Mouse (Mus musculus) cerebellum, adult 11-12 months (tissue): Measurements from ENCODE around the gene Olfr1392.
"Not testable (repeated sequence)": the region's sequence is repeated elsewhere in the genome, so short reads cannot be mapped to it uniquely, and the experiment has no call there.

ENCODE experiments used
- DNase-seq: peaks from one replicate; pipeline ENCODE4 v3.0.0; 2022

Gene Olfr1392

DNA sequence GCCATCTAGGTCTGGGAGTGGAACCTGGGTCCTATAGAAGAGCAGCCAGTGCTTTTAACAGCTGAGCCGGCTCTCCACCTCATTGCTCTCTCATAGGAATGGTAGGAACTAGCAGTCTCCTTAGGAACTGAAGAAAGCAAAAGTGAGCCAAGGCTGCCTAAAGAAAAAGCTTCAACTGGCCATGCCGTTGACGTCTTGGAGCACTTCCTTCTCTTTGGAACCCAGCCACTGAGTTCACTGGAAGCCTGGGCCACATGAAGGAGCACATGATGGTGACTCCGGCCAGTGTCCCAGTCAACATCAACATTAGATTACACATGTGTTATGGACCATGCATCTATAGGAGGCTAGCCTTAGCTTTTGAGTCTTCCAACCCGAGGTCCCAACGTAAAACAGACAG, 32.0 kb upstream of the Olfr1392 start:
- no peak for DNase-seq

DNA sequence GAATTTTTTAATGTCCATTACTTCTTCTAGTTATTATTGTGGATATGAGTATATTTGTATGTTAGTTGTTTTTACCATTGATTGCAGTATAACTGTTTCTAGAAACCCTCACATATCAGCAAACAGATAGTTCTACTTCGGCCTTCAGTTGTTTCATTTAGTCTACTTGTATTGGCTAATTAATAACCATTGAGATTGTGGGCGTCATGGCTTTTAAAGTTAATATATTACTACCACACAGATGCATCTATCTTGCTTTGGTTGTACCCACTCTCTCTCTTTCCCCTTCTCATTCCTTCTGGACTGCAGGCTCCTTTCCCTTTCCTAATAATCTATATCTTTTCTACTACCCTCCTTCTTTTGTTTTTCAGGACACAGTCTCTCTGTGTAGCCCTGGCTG, 25.8 kb upstream of the Olfr1392 start:
- no peak for DNase-seq

DNA sequence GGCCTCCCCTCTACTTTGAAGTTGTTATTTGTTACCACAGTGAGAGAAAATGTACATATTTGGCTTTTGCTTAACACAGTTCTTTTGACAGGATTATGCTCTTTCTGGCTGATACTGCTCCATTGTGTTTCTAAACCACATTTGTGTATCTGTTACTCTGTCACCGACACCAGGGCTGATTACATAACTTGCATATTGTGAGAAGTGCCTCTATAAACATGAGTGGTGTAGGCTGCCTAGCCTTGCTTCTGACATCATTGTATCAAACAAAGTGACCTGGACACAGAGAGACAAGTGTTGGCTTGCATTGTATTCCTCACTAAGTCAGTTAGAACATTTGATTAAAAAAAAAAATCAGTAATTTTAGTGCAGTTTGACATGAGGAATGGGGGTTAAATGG, 25.3 kb upstream of the Olfr1392 start:
- DNase-seq = no peak

DNA sequence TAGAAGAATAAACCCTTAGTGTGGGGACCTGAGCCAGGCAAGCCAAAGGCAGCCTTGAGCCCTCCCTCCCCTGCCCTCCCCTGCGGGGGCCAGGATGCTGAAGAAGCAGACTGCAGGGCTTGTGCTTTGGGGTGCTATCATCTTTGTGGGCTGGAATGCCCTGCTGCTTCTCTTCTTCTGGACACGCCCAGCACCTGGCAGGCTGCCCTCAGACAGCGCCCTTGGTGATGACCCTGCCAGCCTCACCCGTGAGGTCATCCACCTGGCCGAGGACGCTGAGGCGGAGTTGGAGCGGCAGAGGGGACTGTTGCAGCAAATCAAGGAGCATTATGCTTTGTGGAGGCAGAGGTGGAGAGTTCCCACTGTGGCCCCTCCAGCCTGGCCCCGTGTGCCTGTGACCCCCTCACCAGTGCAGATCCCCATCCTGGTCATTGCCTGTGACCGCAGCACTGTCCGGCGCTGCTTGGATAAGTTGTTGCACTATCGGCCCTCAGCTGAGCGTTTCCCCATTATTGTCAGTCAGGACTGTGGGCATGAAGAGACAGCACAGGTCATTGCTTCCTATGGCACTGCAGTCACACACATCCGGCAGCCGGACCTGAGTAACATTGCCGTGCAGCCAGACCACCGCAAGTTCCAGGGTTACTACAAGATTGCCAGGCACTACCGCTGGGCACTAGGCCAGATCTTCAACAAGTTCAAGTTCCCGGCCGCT, 24.3 kb upstream of the Olfr1392 start:
- DNase-seq = no peak

DNA sequence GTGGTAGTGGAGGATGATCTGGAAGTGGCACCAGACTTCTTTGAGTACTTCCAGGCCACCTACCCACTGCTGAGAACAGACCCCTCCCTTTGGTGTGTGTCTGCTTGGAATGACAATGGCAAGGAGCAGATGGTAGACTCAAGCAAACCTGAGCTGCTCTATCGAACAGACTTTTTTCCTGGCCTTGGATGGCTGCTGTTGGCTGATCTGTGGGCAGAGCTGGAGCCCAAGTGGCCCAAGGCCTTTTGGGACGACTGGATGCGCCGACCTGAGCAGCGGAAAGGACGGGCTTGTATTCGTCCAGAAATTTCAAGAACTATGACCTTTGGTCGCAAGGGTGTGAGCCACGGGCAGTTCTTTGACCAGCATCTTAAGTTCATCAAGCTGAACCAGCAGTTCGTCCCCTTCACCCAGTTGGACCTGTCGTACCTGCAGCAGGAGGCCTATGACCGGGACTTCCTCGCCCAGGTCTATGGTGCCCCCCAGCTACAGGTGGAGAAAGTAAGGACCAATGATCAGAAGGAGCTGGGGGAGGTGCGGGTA, 23.7 kb upstream of the Olfr1392 start:
- no peak for DNase-seq

DNA sequence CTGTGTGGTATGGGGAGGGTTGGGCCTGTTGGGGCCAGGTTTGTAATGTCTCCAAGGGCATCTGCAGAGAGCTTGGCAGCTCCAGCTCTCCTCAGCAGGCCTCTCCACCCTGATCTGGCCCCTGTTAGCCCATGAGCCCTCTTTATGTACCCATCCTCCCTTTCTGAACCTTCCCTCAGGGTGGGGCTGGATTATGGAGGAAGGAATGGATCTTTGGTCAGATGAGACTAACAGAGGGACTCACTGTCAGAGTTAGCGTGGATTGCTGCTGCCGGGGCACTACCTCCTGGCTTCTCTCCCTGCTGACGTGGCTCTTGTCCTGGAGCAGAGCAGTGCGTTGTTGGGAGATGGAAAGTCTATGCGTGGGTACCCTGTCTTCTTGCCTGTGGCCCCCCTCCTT, 22.8 kb upstream of the Olfr1392 start:
- no peak for DNase-seq

DNA sequence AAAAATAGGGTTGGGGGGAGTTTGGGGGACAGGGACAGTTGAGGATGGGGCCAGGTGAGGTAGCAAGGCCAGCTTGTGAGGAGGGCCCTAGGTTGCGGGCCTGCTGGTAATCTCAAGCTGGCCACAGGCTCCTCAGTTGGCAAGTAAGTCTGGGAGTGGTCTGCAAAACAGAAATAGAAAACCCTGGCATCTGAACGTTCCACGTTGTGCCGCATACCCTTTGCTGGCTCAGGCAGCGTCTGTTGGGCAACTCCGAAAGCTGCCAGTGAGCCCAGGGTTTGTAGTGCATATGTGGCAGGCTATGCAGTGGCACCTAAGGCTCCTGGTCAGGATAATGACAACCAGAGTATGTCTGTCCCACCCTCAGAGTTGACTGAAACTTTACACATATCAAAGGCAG, 21.9 kb upstream of the Olfr1392 start:
- DNase-seq = no peak

DNA sequence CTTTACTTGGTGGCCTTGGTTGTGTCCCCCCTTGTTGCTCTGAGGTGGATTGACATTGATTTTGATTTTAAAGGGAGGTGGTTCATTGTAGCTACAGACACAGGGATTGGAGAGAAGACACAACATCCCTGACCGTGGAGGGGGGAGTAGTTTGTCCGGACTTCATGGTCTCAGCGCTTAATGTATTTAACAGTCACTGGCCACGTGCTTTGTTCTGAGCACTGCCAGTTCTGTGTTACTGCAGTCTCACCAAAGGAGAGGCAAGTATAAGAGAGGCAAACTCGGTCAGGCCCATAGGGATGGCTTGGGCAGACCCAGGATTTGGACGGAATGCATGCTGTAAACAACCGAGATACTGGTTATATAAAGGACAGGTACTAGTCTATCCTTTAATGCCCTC, 21.0 kb upstream of the Olfr1392 start:
- no peak for DNase-seq

DNA sequence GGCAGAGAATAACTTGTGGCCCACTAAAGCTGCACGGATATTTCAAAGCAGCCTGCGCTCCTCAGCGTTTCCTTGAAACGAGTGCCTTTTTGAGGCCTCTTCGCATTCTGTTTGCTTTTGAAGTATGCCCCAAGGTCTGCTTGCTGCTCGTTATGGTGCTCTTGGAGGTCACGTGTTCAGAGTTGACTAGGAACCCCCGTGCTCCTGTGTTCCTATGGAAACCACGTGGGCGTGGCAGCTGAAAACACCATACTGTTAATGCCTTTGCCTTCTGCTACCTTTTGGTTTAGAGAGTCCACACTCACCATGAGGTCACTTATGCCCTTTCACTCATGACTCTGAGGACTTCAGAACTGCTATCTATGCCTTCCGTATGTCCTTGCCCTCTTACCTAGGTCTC, 20.5 kb upstream of the Olfr1392 start:
- DNase-seq = no peak

DNA sequence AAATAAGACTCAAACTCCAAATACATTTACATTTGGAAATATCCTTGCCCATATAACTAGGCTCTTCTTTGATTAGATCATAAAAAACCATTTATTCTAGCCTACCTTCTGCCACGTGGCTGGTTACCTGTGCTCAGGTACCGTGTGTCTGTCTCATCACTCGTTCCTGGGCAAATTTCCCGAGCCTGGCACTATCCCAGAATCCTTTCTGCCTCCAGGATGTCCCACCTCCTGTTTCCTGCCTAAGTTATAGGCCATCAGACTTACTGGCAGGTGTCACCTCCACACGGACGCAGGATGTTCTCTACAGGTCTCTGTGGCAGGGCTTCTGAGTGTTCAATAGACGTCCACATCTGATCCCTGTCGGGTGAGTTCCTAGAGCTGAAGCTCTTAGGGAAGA, 20.0 kb upstream of the Olfr1392 start:
- DNase-seq = no peak

DNA sequence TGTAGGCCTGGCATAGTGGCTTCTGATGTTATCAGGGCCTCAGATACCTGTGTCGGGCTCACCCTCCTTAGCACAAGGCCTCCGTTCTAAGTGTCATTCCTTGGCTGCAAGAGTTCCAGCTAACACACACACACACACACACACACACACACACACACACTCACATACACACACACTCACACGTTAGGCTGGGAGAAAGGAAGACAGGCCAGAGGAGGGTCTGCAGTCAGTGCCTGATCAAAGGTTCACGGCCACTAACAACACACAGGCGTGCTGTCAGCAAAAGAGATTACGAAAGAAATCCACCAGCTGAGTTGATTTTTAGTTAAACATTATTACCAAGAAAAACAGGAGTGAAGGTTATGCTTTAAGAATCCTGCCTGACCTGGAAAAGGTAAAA, 18.4 kb upstream of the Olfr1392 start:
- no peak for DNase-seq

DNA sequence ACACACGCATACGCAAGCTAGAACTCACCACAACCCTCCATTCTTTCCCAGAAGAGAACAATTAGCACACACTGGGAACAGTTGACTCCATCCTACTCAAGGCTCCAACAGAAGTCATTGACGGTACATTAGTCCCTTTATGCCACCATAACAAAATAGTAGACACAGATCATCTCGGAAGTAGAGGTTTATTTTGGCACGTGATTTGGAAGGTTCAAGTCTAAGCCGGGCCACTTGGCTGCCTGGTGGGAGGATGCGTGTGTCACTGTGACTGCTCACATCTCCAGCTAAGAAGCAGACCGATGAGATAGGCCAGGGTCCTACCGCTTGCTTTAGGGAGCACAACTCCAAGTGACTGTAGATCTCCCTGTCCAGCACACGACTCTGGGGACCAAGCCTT, 17.8 kb upstream of the Olfr1392 start:
- no peak for DNase-seq

DNA sequence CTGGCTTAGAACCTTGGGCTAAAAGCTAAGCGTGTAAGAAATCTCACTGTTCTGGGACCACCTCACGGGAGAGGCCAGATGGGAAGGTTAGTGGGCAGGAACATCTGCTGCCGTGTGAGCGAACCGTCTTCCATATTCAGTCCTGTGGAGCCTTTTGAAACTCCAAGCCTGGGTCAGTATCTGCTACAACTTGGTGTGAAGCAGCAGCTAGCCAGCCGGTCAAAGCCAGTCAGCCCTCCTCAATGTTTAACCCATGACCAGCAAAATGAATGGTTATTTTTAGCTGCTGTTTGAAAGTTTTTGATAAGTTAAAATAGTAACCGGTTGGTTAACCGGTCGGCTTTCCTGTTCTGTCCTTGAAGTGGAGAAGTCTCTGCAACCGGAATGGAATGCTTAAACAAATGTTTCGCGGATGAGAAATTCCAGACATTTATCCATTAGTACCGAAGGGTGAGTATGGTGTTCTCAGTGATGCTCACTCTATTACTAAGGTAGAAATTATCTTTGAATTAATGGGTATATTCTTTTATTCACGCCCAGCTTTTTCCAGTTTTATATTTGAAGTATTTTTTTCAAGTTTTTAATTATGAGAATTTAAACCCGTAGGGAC, 17.0 kb upstream of the Olfr1392 start:
- no peak for DNase-seq

DNA sequence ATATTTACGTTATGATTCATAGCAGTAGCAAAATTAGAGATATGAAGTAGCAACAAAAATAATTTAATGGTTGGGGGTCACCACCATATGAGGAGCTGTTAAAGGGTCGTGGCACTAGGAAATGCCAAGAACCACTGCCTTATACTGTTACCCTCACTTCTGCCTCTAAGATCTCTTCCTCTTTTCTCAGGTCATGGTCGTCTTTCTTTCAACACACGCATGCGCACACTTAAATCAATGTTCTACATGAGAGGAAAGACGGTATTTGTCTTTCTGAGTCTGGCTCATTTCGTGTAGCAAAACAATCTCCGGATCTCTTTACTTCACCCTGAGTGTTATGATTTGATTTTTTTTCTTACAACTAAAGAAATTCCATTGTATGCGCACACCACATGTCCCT, 15.3 kb upstream of the Olfr1392 start:
- DNase-seq = no peak

DNA sequence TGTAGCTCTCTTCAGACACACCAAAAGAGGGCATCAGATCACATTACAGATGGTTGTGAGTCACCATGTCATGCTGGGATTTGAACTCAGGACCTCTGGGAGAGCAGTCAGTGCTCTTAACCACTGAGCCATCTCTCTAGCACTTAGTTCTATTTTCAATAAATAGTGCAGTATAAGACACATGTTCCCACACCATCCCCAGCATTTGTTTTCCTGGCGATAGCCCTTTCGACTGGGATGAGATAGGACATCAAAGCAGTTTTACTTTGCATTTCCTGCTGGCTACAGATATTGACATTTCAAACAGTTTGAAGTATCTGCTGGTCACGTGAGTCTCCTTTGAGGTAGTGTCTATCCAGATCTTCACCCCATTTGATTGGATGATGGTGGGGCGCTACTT, 14.7 kb upstream of the Olfr1392 start:
- DNase-seq = no peak

DNA sequence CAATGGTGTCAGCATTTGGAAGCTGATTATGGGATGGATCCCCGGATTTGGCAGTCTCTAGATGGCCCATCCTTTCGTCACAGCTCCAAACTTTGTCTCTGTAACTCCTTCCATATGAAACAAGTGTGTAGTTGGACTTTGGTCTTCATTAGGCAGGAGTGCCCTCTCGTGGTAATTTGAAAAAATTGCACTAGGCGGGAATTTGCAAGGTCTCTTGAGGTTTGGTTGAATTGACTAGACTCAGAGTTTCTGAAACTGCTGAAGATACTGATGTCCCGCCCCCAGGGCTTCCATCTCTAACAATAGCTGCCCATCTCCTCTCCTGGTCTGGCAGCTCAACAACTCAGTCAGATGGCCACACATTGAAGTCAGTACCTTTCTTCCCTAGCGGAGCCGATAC, 13.7 kb upstream of the Olfr1392 start:
- DNase-seq = no peak

DNA sequence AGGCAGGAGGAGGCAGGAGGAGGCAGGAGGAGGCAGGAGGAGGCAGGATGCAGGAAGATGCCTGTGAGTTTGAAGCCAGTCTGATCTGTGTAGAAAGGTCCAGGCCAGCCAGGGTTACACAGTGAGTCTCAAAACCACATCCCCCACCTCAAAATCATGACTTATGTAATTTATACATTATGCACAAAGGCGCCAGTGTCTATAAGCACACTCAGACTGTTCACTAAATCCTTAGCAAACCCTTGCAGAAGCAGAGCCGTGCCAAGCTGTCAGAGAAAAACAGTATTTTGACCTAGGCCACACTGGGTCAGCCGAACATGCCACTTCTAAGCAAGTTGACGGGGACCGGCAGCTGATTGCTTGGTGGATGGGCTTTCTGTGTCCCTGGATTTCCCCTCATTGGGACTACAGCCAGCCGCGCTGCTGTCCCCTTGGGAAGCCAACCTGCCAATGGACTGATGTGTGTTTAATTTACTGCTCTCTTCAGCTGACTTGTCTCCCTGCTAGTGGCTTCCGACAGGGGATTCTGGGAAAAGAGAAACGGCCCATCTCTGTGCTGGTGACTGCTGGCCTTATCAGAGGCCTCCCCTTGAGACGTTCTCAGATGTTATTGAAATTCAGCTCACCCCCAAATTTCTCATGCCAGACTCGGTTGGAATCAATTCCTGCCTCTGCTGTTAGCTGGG, 11.1 kb upstream of the Olfr1392 start:
- DNase-seq = no peak

DNA sequence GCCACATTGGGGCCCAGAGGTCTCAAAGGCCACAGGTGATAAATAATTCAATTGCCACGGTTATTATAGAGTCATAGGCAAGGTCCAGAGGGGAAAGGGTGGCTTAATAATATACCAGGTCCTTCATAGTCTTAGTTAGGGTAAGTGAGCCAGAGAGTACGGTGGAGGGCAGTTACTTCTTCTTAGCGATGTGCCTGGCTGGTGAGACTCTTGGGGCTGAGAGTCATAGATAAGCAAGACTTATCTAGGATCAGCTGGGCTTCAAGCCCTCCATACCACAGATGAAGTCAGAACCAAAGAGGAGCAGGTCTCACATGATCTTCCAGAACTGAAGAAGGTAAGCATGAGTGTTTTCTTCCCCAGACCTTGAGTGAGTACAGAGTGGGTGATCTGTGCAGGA, 6.9 kb upstream of the Olfr1392 start, which contains the start of gene Olfr1393:
Gene Olfr1393 (plus strand): TSS at position 83 of the 400 bp plus-strand sequence.
- no peak for DNase-seq

DNA sequence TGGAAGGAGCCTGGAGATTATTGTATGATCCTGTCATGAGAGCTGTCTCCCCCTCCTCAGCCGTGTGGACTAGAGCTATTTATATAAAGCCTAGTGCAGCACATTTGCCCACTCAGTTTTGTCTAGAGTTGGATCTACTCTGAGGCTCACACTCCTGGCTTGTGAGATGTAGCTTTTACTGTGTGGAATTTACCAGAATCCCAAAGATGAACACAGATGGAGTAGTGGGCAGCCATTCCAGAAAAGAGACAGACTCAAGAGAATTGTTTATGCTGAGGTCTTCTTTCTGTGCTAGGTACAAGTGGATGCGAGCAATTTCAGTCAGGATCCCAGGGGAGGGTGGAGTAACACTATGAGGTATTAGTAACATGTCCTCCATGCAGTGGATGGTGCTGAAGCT, 2.2 kb downstream of the Olfr1392 start:
- DNase-seq = no peak

DNA sequence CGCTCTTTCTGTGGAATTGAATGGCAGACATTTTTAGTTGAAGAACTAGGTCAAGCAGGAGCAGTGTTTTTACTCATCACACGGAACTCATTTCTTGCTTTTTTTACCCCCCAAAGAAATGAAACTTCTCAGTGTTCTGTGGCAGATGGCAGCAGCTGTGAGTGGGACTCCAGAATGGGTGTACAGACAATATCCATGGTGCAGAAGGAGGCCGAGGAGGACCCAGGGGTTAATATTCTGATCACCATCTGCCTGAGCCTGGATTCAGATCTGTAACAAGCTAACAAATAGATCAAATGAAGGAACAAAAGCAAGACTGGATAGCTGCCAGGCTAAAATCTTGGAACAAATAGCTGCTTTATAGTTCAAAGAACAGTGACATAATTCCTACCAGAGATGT, 7.7 kb downstream of the Olfr1392 start:
- no peak for DNase-seq

DNA sequence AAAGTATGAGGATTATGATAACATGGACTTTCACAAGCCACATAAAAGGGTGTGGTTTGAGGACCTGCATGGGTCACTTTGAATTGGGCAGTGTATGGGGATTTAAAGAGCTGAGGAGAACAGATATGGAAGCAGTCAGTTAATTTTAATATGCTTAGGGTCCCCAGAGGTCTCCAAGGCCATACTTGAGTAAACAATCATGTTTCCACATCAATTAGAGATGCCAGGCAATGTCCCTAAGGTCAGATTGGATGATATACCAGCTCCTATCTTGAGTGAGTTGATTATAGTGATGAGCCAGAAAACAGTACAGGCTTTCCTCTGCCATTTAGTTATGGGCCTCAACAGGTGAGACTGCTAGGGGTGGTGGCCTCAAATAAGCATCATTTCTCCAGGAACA, 19.4 kb downstream of the Olfr1392 start, which contains the start of gene Olfr10:
Gene Olfr10 (plus strand): TSS at position 301 of the 400 bp plus-strand sequence.
- no peak for DNase-seq

DNA sequence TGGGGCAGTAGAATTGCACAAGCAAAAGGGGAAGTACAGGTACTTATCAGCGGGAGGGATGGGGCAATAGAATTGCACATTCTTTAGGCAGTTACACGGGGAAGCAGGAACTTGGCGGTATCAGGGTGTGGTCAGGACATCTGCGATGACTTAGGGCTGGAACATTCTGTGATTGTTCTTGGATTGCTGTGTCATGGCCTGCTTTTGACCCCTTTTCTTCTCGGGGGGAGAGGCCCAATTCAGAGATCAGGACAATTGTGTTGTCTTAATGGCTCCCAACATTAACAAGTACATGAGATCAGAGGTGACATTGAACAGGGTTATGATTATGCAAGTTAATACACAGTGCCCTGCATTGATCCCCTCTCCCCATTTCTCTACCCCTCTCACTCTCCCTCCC, 23.5 kb downstream of the Olfr1392 start:
- DNase-seq = not testable (repeated sequence)

DNA sequence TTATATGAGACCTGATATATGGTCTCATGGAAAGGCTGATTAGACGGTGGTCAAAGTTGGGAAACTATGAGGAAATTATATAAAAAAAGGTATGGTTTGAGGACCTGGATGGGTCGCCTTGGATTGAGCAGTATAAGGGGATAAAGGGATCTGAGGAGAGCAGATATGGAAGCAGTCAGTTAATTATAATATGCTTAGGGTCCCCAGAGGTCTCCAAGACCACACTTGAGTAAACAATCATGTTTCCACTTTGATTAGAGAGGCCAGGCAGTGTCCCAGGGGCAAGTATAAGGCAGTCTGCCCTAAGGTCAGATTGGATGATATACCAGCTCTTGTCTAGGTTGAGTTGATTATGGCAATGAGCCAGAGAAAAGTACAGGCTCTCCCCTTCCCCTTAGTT, 37.4 kb downstream of the Olfr1392 start, which contains the start of gene Olfr1391:
Gene Olfr1391 (plus strand): TSS at position 301 of the 400 bp plus-strand sequence.
- DNase-seq = no peak

DNA sequence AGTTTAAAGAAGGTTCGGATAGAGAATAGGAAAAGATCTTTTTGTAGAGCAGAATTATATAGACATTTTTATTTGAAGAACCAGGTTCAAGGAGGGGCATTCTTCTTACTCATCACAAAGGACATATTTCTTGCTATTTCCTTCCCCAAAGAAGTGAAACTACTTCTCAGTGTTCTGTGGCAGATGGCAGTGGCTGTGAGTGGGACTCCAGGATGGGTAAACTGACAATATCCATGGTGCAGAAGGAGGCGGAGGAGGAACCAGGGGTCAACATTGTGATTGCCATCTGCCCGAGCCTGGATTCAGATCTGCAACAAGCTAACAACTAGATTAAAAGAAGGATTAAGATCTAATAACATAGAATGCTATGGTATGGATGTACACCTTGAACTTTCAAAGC, 41.6 kb downstream of the Olfr1392 start:
- no peak for DNase-seq
